Mouse (Mus musculus) liver, embryonic 11.5 days (tissue): ENCODE results near the gene Edn2. TPM values are rescaled to one million over a fixed set of nuclear protein-coding genes. Genes with fewer than 3 reads are reported as not detected.

Experiments used
- ATAC-seq: fragments of 200-750 bp; cut with Nextera tagmentation; replicated peaks from 2 replicates; pipeline ENCODE4 v1.8.0; 2017; ENCODE audit warnings: moderate number of reproducible peaks, mild to moderate bottlenecking, moderate TSS enrichment, moderate library complexity; ENCODE audit not compliant: low FRiP score
- DNase-seq: peaks from one replicate; pipeline ENCODE4 v3.0.0-alpha.2; 2017; ENCODE audit warnings: low spot score
- H3K27ac ChIP-seq: fragments of 300-500 bp; sonication (generic); 2 replicates; pipeline ENCODE4 v1.5.1; 2014; ENCODE audit warnings: mild to moderate bottlenecking, low read depth, low read length, control low read depth
- H3K27me3 ChIP-seq: fragments of 300-500 bp; sonication (generic); replicated peaks from 2 replicates; pipeline ENCODE4 v1.6.1; 2014; ENCODE audit warnings: low read length, mixed read lengths; ENCODE audit not compliant: control insufficient read depth, insufficient read depth
- H3K36me3 ChIP-seq: fragments of 300-500 bp; sonication (generic); 2 replicates; pipeline ENCODE4 v1.6.1; 2014; ENCODE audit warnings: mild to moderate bottlenecking, low read length, moderate library complexity, mixed read lengths; ENCODE audit not compliant: control insufficient read depth, insufficient read depth
- H3K4me1 ChIP-seq: fragments of 300-500 bp; sonication (generic); replicated peaks from 2 replicates; pipeline ENCODE4 v1.6.1; 2014; ENCODE audit warnings: low read length, mixed read lengths; ENCODE audit not compliant: control insufficient read depth, insufficient read depth
- H3K4me2 ChIP-seq: fragments of 300-500 bp; sonication (generic); 2 replicates; pipeline ENCODE4 v1.6.1; 2014; ENCODE audit warnings: mild to moderate bottlenecking, control low read depth, moderate library complexity
- H3K4me3 ChIP-seq: fragments of 300-500 bp; sonication (generic); 2 replicates; pipeline ENCODE4 v1.5.1; 2014; ENCODE audit warnings: low read depth, low read length, control low read depth
- H3K9ac ChIP-seq: fragments of 300-500 bp; sonication (generic); 2 replicates; pipeline ENCODE4 v1.6.1; 2014; ENCODE audit warnings: low read depth, low read length, control low read depth
- H3K9me3 ChIP-seq: fragments of 300-500 bp; sonication (generic); 2 replicates; pipeline ENCODE4 v1.6.1; 2016; ENCODE audit warnings: low read length, inconsistent platforms, mixed read lengths; ENCODE audit not compliant: control insufficient read depth
- WGBS: fragments of 180-500 bp; shearing (Covaris S2); extraction: QIAGEN DNeasy Blood & Tissue Kit; methylation state at CpG from one replicate; pipeline ENCODE4 v1.1.7; 2014; 5-methylcytosine and 5-hydroxymethylcytosine counted together
- polyA plus RNA-seq: library from polyadenylated mRNA; unstranded; fragments of >200 nt; fragmentation: Nextera tagmentation; extraction: Ambion mirVana; gene quantifications from 2 replicates; pipeline ENCODE4 v1.2.1, GENCODE M21; 2014

Edn2 gene
- polyA plus RNA-seq, 1 experiment from 2014 or later: 0.59 TPM

DNA sequence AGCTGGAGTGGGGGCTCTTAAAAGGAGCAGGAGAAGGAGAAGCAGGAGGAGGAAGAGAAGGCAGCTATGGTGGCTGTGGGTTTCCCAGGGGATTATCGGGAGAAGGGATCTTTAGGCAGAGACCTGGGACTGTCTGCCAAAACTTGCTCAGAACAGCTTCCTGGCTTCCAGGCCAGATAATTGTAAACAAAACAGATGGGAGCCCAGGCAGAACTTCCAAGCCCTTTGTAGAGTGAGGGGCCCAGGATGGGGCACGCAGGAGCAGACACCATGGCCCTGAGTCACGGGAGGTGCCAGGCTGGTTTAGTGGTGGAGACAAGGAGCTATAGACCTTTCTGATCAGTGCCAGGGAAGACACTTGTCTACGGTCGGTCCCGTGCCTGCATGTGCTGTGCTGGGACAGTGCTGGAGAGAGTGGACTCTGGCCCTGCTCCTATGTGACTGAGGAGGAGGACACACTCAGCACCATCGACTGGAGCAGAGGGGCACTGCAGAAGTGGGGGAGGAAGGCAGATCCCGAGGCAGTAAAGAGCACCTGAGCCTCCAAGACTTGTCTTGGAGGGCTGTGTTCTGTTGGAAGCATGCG is 43.4 kb downstream of the Edn2 start:
- no peak for DNase-seq
- Histone ChIP-seq H3K9me3 (no peaks in the 10 kb centered on the region), H3K9ac (no peak overlapping the region), H3K4me1 (peaks cover 4% of the 10 kb centered on the region; the same call in 1 of the 2 replicates), H3K4me2 (no peak overlapping the region), H3K4me3 (no peak overlapping the region), H3K27ac (no peak overlapping the region), H3K36me3 (no peaks in the 10 kb centered on the region), H3K27me3 (no peaks in the 10 kb centered on the region)
- no peak for ATAC-seq
- WGBS: 46% methylated on average over 9 of the region's 9 CpGs

DNA sequence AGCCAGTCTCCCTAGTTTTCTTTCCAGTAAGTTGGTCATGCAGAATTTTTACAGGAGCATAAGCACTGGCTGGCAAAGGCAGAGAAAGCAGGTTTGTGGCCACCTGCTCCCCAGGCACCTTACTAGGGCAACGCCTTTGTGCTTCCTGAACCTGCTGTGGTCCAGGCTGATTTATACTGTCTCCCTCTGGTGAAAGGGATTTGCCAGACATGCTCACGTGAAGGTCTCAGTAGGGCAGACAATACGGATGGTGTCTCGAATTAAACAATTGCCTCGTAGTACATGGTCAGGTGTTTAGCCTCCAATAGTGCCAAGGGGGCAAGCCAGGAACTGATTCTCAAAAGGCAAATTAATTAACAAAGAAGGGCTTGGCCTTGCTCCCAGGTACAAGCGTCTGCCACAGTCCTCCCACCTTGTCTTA is 45.5 kb downstream of the Edn2 start:
- peaks cover 4% of the 10 kb centered on the region; the same call in 1 of the 2 replicates for H3K4me1 ChIP-seq
- H3K9ac ChIP-seq: no peak overlapping the region
- H3K27ac ChIP-seq: no peak overlapping the region
- DNase-seq (no peak), ATAC-seq (no peak)
- no peaks in the 10 kb centered on the region; the same call in 1 of the 2 replicates for H3K27me3 ChIP-seq
- WGBS: 80% methylated on average over 6 of the region's 6 CpGs
- H3K4me3 ChIP-seq: no peak overlapping the region
- no peak overlapping the region for H3K4me2 ChIP-seq
- H3K36me3 ChIP-seq: no peaks in the 10 kb centered on the region
- no peaks in the 10 kb centered on the region for H3K9me3 ChIP-seq

DNA sequence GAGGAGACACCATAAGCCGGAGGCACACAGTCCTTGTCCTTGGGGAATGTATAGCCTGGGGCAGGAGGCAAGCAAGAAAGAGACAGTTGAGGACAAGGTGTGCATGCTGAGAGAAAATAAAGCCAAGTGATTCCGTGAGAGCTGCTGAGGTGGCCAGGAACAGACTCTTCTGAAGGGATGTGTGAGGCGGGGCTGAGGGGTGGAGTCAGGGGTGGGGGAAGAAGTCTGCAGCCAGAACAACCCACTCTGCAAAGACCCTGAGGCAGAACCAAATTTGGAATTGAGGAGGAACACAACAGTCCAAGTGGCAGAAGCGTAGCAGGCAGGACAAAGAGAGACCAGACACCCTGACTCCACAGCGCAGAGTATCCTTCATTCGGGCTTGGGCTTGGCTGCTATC is 51.1 kb downstream of the Edn2 start:
- Histone ChIP-seq H3K27ac (no peak overlapping the region), H3K4me1 (no peaks in the 10 kb centered on the region), H3K4me2 (no peak overlapping the region), H3K36me3 (no peaks in the 10 kb centered on the region), H3K27me3 (no peaks in the 10 kb centered on the region; the same call in 1 of the 2 replicates), H3K9me3 (no peaks in the 10 kb centered on the region), H3K4me3 (no peak overlapping the region), H3K9ac (no peak overlapping the region)
- no peak for DNase-seq
- no peak for ATAC-seq
- 61% methylated on average over 6 of the region's 6 CpGs for WGBS

DNA sequence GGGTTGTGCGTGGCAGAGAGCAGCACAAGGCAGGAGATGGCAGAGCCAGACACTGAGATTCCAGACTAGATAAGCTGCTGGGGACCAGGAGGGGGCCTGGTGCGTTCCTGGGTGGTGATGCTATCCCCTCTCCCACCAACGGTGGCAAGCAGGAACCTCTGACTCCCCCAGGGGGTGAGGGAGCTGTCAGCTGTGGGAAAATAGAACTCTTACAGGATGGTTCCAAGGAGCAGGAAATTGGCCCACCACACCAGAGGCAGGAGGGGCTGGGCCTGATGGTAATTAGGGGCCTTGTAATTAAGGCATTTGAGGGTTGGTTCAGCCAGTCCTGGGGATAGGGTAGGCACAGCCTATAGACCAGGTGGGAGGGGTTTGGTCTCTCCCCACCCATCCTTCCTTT is 51.8 kb downstream of the Edn2 start:
- H3K9me3 ChIP-seq: no peaks in the 10 kb centered on the region
- H3K4me1 ChIP-seq: no peaks in the 10 kb centered on the region
- ATAC-seq (no peak), DNase-seq (no peak)
- 34% methylated on average over 3 of the region's 3 CpGs for WGBS
- no peak overlapping the region for H3K9ac ChIP-seq
- H3K4me2 ChIP-seq: no peak overlapping the region
- H3K27me3 ChIP-seq: no peaks in the 10 kb centered on the region; the same call in 1 of the 2 replicates
- no peak overlapping the region for H3K4me3 ChIP-seq
- no peaks in the 10 kb centered on the region for H3K36me3 ChIP-seq
- no peak overlapping the region for H3K27ac ChIP-seq

DNA sequence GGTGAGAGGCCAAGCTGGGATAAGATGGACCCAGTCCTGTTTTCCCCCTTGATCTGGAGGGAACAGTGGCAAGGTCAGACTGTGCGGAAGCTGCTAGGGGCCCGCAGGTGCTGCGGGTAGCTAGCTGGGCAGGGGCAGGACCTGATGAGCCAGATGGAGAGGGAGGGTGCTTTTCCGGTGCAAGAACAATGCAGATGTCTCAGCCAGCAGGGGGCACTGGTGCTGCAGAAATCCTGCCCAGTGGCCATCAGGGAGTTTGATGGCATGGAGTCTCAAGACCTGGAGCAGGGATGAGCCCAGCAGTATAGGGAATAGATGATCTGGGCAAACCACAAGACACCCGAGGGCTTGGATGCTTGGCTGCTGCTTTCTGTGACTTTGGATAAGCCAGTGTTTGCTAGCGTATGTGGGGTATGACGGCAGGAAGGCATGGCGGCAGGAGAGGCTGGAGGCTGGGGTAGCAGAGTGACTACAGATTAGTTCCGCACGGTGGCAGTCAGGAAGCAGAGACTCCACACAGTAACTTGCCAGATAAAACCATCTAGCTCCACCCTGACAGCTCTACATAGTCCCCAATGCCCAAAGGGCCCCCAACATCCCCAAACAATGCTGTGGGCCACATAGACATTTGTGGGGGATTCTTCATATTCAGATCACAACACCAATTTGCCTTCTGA is 55.0 kb downstream of the Edn2 start:
- Histone ChIP-seq H3K4me2 (no peak overlapping the region), H3K4me1 (no peaks in the 10 kb centered on the region), H3K27ac (no peak overlapping the region), H3K36me3 (no peaks in the 10 kb centered on the region), H3K9ac (no peak overlapping the region), H3K27me3 (no peaks in the 10 kb centered on the region), H3K9me3 (no peaks in the 10 kb centered on the region), H3K4me3 (no peak overlapping the region)
- ATAC-seq: no peak
- 24% methylated on average over 10 of the region's 10 CpGs for WGBS
- no peak for DNase-seq

DNA sequence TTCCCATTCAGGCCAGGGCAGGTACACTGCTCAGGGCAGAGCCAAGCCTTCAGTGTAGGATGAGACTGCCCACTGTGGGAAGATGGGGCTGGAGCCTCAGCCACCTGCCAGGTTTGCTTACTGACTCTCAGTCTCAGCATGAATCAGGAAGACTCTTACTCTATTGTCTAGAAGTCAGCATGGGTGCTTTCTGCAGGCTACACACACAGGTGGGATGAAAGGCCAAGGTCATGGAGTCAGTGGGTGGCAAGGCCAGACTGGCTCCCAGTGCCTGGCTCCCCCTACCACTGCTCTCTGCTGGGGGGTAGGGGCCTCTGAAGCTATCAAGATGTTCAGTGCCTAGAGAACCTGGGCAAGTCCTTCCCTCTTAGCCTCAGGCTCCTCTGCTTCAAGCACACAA is 55.9 kb downstream of the Edn2 start:
- no peaks in the 10 kb centered on the region for H3K9me3 ChIP-seq
- no peaks in the 10 kb centered on the region for H3K36me3 ChIP-seq
- H3K4me3 ChIP-seq: no peak overlapping the region
- H3K27me3 ChIP-seq: no peaks in the 10 kb centered on the region
- no peak for DNase-seq
- H3K4me2 ChIP-seq: no peak overlapping the region
- H3K27ac ChIP-seq: no peak overlapping the region
- no peak overlapping the region for H3K9ac ChIP-seq
- no peak for ATAC-seq
- no peaks in the 10 kb centered on the region for H3K4me1 ChIP-seq

Other genes starting within 250 kb of the Edn2 start
- gene AL607142.1, start 96.2 kb upstream of the Edn2 start, polyA plus RNA-seq: not detected in 2 replicates
- gene Foxo6, start 126.1 kb downstream of the Edn2 start, polyA plus RNA-seq: 0.06 and 0.14 TPM in 2 replicates
- gene Scmh1, start 244.1 kb downstream of the Edn2 start, polyA plus RNA-seq: 22.6 and 33.8 TPM in 2 replicates